Mouse (Mus musculus): Measurements from ENCODE around the gene Zswim5.

Zswim5 gene

DNA sequence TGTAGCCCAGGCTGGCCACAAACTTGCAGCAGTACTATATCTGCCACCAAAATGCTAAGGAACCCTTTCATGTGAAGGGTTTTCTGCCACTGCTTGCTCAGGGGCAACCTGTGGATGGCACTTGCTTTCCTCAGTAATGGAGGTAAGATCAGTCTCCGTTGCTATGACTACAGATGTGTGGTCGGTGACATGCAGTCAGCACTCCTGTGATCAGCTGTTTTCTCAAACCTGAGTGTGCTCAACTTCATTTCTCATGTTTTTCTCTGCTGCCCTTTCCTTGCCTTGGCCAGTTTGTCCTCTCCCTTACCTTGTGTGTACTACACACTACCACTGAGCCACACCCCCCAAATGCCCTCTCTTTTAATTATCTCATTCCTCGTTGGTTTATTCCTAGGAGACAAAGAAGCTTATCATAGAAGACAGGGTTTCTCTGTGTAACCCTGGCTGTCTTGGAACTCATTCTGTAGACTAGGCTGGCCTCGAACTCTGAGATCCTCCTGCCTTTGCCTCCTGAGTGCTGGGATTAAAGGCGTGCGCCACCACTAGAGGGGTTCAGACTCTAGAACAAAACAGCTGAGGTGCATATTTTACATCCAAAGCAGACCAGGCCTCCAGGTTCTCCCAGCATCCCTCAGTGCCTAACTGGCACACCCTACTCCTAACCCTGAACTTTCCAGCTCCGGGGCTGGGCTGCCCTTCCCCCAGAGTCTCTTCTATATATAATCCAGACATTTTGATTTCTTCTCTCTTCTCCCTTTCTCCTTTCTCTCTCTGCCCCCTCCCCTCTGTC is 128.6 kb downstream of the Zswim5 start:
- DNase-seq (ENCODE audit: low spot score): no peak

DNA sequence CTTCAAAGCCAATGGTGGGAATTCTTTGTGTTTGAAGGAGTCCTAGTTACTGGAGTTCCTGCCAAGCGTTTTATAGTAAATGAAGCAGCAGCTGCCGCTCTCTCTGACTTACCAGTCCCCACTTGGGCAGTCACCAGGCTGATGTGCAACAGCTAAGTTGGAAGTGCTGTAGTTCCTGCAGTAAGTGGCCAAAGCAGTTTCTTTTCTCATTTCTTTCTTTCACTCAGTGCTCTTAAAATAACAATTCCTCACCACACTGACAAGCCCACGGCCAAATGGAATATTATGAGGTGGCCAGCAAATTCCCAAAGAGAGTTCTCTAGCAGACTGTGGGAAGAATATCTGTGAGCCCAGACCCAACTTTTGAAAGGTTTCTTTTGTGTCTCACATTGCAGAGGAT is 129.9 kb downstream of the Zswim5 start:
- DNase-seq (ENCODE audit: low spot score): no peak

DNA sequence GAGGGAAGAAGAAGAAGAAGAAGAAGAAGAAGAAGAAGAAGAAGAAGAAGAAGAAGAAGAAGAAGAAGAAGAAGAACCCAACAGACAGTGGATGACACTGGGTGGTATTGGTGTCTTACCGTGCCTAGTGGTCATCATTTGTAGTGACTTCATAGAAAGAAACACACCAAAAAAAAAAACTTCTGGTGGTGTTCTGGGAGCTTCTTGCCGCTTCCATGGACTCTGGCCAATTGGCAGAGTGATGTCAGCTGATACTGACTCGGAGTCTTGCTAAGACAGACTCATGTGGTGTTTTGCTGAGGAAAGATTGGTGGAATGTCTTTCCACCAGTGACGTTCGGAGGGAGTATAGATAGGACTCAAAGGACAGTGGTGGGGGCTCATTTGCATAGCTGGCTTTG is 133.1 kb downstream of the Zswim5 start:
- no peak for DNase-seq (ENCODE audit: low spot score)

DNA sequence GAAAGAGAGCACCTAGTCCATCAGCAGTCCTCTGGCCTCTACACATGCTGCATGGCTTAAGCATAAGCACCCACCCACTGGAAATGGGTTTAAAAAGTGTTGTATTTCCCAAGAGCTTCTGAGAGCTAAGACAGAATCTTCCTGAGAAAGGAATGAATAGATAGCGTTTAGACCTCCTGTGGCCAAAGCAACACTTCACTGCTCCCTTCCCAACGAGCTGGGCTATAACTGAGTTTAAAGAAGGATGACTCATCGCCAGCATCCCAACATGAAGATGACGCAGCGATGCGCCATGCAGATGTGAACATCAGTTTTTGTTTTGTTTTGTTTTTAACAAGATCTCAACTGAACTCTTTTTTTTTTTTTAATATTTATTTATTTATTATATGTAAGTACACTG is 136.4 kb downstream of the Zswim5 start:
- DNase-seq (ENCODE audit: low spot score): no peak

DNA sequence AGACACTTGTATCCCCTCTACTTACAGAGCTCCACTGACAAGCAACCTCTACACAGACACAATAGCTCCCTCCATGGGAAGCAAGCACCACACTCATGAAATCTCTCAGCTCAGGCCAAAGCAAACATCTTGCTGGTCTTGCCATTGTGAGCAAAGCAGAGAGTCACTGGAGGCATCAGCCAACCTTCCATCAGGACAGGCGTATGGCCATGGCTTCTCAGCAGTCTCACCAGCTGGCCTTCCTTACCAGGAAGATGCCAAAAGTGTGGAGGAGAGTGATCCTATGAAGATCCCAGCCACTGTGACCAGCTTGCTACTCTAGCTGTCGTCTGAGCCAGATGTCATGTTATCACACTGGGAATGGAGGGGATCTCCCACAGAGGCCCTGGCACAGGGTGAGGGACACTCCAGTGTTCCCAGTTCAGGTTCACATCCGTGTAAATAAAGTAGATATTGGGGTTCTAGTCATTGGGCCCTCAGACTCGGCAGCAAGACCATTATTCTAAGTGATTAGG is 137.8 kb downstream of the Zswim5 start:
- no peak for DNase-seq (ENCODE audit: low spot score)

DNA sequence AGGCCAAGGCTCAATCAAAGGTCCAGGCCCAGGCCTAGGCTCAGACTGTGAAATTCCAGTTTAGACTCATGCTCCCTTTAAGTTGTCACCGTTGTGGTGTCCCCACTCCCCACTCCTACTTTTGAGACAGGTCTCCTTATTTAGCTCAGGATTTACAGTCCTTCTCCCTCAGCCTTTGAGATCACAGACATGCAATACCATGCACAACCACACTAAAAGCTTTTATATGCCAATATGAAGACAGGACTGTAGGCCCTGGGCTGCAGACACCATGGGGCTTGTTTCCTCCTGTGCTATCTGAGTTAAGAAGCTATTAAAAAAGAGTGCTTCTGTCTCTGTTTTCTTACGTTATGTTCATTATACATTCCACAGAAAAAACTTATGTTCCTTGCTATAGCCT is 140.6 kb downstream of the Zswim5 start:
- peak; percentile 10 for DNase-seq (ENCODE audit: low spot score)

DNA sequence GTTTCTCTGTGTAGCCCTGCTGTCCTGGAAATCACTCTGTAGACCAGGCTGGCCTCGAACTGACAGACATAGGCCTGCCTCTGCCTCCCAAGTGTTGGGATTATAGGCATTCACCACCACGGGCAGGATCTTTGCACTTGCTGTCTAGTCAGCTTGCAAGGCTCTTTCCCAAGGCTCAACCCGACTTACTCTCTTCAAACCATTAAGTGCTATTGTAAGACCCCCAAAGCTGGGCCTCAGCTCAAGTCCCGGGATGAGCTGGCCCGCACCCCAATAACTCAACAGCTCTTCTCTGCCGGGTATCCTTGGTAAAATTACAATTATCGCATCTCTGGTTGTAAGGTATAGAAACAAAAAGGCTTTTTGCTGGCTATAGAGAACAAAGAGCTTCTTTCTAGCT is 141.2 kb downstream of the Zswim5 start:
- DNase-seq (ENCODE audit: low spot score): no peak

DNA sequence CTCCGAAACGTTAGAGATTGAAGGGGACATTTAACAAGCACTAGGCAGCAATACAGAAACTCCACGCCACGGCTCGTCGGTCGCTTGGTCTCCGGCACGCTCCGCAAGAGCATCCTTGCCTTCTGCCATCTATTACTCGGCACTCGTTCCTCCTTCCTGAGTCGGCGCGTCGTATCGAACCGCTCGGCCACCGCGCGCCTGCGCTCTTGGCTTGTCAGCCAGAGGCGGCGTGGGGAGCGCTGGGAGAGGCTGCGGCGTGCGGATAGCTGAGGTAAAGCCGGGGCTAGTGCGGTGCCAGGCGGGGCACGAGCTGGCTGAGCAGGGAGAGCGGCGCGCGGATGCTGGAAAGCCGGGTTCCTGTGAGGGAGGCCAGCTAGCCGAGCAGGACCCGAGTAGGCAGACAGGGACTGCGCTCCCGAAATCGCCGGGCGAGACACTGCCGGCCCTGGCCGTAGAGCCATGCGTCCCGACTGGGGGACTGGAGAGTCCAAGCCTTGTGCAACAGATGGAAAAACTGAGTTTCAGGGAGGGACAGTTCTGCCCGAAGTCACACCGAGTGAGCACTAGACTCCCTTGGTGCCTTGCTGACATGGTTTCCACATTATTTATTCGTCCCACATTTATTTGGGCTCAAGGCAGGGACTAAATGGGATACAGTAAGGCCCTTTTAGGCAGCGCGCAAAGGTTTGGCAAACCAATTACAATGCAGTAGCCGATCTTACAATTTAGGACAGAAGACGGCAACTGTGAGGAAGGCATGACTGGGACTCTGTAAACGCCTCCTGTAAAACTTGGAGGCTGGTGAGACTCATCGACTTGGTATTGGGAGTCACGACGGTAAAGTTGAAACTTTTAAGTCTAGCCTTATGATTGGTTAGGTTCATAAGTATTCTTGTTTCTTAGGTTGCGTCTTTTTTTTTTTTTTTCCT is 142.3 kb downstream of the Zswim5 start, which contains the start of gene Eif2b3:
Eif2b3 (plus strand) TSS at position 197 of the 929 bp plus-strand sequence.
- peak; percentile 93 for DNase-seq (ENCODE audit: low spot score)

DNA sequence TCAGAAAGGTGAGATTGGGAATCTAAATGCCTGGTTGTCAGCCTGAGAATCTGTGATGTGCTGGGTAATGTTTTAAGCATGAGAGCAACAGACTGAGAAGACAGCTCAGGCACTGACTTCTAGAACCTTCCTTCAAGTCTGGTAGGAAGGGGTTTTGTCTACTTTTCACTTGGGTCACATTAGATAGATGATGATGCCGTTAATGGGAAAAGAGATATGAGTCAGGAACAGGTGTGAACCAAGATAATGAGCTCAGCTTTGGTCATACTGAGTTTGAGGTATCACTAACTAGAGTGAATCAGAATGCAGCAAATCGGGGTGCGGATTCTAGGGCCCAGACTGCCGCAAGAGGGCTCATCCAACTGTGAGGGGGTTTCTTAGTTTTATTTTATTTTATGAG is 146.3 kb downstream of the Zswim5 start:
- no peak for DNase-seq (ENCODE audit: low spot score)

DNA sequence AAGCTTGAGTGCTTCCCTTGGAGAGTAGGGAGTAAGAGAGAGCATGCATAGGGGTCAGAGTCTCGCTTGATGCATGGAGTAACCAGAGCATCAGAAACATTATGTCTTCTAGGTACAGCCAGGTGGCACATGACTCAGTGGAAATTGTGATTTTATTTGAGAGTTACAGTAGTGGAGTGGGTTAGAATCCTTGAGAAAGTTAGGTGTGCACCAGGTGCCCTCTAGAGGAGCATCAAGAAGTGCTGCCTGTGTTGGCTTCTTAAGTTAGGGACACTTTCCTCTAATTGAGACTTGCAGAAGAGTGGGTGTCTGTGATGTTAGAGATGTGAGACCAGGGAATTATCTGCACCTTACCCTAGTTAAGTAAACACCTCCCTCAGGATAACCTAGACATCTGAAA is 153.9 kb downstream of the Zswim5 start:
- no peak for DNase-seq (ENCODE audit: low spot score)

All from T-cell, adult 2 months (primary cell).